Mouse (Mus musculus): ENCODE data around the gene Rexo5. TPM values are rescaled to one million over a fixed set of nuclear protein-coding genes. Genes with fewer than 3 reads are reported as not detected.

Rexo5 gene
- total RNA-seq (2021) (1 to 10 TPM; 5.9 to 6.5 TPM), polyA plus RNA-seq (2012; rRNA removed) (0.49 and 1.5 TPM in 2 replicates)
- long read RNA-seq, partial matches to known transcripts = 0 of 4 reads
- long read RNA-seq, other reads (novel, unspliced or antisense) = 4 of 4 reads

DNA sequence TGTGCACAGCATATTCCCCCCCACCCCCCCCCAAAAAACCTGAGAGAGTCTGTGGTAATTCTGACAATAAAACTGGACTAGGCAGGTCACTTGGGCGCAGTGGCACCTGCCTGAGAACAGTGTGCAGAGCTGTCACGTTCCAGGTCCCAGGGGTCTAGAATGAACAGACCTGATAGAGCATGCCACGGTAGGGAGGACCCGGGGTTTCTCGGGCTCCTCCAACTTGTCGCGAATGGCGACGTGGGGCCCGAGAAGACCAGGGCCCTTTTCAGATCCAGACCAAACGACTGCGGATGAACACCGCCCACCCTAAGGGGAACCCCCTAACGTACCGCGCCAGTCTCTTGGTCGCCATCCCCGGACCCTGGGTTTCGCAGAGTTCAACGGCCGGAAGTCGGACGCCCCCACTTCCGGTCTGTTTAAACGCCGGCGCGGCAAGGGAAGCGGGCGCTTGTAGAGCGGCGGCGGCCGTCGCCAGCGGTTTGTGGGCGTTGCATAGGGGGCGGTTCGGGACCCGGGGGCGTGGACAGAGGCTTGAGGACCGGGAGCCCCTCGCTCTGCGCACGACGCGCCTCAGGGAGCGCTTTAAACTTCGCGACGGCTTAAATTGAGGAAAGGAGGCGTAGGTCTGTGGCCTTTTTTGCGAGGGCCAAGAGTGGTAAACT, at the start of gene Rexo5, which contains the start of gene Eri2:
Rexo5 (plus strand) TSS at position 421 of the 665 bp plus-strand sequence.
Eri2 (minus strand) TSS at position 473 of the 665 bp plus-strand sequence.
- peak; percentile 93 for DNase-seq

DNA sequence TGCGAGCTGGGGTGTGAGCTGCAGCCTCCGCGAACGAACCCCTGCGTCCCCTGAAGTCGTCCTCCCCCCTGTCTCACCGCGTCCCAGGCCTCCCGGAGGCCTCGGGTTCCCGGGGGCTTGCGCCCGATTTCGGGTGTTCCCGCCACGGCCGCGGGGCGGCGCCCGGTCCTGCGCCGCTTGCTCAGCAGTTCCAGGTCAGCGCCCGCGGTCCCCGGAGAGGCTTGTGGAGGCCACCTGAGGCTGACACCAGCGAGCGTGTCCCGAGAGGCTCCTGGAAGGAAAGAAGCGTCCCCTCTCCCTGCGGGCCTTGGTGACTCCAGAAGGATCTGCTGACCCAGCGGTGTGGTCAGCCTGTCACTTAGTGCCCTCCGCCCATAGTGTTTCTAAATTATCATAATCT, 49.5 kb upstream of the Rexo5 start:
- DNase-seq = peak; percentile 9

DNA sequence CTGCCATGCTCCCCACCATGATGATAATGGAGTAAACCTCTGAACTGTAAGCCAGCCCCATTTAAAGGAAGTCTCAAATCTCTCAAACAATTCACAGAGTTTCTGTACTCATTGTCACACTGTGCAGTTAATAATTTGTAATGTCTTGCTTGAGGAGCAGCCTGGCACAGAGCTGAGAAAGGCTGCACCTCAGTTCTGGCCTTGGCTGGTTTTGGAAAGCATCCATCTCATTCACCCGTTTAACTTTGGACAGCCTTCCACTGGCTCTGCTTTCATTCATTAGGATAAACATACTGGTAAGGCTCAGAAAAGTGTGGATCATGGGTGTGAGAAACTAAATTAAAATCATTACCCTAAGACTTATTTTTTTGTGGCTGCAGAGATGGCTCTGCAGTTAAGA, 47.9 kb upstream of the Rexo5 start:
- DNase-seq = peak; percentile 34

DNA sequence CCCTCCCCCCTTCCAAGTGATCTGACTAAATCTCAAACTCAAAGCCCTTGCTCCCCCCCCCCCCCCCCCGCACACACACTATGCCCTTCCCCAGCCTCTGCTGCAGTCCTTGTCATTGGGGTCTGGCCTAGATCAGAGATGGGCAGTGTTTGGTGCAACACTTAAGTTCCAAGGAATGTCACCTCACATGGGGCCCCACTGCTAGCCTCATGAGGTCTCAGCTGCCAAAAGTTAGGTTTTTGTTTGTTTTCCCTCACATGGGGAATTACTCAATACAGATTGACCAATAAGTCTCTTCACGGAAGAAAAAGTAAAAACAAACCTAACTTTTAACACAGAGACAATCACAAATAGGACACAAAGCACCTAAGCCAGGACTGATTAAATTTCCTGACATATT, 45.0 kb upstream of the Rexo5 start:
- no peak for DNase-seq

DNA sequence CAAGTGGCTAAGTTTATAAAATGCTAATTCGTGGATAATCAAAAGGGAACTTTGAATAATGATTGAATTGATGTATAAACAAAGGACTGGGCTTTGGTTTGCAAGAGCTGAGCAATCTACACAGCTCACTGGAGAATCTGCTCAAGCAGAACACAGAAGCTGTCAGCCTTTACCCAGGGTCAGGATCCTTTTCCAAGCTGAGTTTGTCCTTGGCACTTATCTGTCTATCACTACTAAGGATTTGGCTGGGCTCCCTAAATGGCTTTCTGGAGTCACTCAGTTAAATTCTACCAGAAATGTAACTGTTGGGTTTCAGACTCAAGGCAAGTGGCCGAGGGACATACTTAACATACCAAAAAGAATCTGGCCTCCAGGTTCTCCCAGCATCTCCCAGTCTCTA, 43.9 kb upstream of the Rexo5 start:
- peak; percentile 70 for DNase-seq

DNA sequence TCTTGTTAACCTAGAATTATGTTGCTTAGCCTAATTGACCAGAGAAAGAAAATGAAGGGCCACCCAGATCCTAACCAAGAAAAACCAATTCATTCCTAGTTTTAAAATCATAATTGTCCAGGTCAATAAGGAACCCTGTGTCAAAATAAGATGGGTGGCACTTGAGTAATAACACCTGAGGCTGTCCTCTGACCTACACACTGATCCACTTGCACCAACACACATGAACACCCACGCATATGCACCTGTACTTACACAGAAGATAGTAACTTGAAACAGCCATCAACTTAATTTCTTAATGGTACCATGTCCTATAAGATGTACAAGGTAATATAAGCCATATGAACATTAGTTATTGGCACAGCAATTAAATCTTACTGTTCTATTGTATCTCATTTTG, 40.1 kb upstream of the Rexo5 start:
- no peak for DNase-seq

DNA sequence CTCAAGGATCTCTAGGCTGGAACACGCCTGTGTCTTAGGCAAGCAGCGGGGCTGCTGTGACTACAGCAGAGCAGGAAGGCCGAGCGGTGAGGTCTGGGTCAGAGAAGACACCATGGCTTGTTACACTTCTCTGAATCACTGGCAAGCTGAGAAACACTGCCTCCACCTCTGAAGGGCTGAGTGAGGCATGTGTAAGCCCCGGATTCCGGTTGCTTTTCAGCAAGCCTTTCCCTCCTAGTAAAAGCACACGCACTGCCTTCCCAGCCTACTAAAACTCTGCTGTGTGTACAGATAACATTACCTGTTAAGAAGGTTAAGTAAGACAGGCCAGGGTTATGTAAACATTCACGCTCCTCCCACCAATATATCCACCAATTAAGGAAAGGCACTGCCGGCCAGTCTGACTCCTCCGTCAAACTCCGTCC, 33.3 kb upstream of the Rexo5 start, which contains the start of gene Acsm3:
Acsm3 (plus strand) TSS at position 397 of the 425 bp plus-strand sequence.
- DNase-seq = peak; percentile 65

DNA sequence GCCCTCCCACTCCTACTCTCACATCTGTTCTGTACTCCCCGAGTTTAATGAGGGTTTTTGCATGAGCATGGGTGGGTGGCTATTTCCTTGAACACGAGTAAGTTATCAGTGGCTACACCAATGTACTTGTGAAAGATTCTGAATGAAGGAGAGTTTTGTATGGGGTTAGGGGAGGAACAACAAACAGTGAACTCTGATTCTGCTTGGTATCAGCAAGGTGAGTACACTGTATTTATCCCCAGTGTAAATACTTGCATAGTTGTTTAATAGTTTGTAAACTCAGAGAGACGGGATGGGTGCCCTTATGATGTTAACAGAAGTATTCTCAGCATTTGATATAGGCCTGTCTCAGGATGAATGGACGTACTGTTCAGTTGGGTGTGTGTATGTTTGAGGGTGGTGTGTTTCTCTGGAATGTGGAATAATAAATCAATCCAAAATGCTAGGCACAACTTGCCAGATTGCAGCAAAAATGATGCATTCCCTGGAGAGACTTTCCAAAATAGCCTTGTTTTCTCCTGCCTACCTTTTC, 31.6 kb upstream of the Rexo5 start:
- DNase-seq = no peak

DNA sequence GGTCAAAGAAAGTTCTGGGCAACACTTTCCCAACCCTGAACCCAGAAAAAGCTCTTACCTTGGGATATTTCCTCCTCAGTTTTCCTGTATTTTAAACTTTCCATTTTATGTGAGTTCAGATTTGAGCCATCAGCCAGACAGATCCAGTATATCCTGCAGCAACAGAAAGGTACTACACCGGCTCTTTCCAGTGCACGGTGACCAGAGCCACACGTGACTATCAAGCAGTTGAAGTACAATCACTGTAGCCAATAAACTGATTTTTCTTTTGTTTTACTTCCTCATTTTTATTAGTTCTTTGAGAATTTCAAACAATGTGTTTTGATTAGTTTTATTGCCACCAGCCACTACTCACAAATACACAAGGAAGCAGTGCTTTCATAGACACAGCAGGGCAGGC, 29.4 kb upstream of the Rexo5 start:
- no peak for DNase-seq

DNA sequence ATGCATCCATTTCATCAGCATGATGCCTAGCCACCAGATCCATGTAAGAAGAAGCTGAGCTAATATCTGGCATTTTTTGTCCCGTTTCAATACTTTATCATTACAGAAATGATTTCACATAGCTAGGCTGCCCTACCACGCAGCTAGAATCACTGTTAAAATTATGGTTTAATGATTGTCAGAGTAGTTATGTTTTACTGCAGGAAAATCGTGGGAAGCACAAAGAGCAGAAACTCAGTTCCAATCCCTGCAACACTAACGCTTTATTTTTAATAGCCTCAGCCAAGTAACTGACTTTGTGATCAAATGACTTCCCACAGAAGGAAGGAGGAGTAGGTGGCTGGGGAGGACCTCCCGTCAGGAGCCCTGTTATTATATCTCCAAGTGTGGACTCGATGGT, 26.8 kb upstream of the Rexo5 start:
- DNase-seq = no peak

DNA sequence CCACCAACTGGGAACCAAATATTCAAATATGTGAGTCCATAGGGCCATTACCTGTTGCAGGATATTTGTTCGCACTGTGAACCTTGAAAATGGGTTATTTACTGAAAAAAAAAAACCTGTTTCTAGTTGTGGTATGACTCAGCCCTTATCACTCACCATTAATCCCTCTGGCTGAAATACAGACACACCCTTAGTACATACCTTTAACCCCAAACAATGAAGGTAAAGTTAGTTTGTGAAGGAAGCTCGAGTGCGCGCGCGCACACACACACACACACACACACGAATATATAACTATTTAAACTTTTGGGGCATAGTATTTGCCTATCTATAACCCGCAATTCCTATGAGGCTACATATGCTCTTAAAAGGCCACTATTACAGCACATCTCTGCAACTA, 23.9 kb upstream of the Rexo5 start:
- no peak for DNase-seq

DNA sequence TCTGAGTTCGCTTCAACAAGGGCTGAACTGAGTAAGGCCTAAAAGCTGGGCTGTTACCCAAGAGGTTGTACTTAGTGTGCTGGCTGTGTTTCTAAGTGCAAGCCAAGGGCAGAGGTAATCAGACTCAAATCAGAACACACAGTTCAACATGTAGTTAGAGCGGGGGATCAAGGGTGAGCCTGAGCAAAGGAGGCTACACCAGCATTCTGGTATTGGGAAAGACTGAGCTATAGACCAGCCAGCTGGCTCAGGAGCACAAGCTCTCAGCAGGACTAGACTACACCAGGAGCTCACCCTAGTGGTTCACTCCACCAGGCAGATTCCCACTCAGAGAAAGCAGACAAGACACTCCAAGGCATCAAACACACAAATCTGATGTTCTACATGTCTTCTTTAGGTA, 10.4 kb upstream of the Rexo5 start:
- peak; percentile 43 for DNase-seq

DNA sequence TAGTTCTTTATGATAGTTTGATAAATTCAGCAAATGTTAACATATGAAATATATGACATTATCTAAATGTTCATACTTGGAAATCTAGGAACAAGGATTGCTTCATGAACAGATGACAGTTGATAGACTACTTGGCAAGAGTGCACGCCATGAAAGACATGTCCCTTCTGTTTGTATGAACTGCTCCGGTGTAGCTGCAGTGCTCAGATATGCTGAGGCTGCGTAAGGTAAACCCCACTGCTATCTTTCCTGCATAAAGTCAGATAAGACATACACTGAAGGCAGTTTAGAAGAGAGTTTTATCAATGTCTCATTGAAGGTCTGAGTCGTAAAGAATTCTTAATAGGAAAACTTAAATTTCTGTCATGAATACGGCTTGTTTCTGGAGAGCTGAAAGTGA, 8.9 kb upstream of the Rexo5 start:
- DNase-seq = no peak

DNA sequence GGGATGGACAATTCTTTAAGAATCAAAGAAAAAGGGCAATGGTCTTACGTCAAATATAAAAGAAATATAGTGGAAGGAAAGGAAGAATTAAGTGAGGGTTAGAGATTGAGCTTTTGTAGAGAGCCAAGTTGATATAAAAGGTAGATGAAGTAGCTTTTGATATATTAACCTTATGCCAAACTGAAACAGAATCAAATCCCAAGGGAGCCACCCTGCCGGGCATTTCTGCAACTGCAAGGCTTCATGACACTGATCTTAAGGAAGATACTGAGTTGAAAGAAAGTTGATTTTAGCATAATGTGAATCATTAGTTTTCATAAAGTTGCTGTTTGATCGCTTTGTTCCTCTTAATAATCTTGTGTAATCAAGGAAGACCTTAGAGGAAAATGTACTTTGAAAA, 4.8 kb upstream of the Rexo5 start:
- no peak for DNase-seq

DNA sequence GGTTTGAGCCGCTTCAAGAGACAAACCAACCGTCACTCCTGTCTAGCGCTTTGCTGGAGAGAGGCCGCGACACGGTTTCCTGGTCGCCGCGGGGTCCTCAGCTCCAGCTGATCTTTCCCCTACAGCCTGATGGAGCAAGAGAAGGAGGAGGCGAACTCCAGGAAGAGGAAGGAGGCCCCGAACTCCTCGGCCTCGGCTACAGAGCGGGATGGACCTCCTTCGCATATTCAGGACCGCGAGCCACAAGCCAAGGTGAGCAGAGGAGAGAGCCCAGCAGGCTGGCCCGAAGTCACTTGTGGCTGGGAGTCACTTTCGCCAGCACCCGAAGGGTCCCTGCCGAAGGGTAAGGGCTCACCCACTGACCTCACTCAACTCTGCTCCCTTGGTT, 439 bp downstream of the Rexo5 start:
- no peak for DNase-seq

DNA sequence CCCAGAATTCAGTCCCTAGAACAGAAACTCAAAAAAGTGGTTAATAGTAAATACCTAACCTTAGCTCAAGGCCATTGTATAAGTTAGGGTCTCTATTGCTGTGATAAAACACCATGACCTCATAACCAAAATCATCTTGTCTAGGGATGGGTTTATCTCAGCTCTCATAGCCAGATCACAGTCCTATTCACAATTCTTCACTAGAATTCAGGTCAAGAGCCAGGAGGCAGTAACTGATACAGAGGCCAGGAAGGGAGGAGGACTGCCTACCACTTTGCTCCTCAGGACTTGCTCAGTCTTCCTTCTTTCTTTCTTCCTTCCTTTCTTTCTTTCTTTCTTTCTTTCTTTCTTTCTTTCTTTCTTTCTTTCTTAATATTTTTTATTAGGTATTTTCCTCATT, 1.5 kb downstream of the Rexo5 start:
- DNase-seq = no peak

DNA sequence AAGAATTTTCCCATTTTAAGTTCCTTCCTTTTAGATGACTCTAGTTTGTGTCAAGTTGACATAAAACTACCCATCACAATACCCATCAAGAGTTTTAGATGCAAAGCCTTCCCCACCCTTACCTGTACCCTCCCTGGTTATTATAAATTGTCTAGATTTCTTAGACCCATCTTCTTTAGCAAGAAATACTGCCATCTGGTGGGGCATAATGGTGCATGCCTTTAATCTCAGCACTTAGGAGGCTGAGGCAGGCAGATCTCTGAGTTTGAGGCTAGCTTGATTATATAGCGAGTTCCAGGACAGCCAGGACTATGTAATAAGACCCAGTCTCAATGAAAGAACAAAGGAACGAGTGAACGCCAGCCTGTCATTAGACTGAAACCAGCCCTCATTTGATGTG, 6.7 kb downstream of the Rexo5 start:
- DNase-seq = no peak

DNA sequence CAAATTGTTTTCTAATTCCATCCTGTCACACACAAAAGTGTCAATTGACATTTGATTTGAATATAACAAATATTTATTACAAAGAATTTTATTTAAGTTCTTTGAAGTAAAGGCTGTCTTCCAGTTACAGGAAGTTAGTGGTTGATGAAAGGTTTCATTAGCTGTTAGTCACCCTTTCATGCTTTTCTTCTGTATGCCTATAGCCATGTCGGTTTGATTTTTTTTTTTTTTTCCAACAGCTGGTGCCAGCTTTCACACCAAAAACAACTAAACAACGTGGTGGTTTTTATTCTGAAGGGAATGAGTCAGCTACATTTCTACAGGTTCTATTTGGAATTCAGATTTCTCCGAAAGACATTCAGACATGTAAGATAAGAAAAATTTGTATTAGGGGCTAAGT, 7.2 kb downstream of the Rexo5 start:
- no peak for DNase-seq

DNA sequence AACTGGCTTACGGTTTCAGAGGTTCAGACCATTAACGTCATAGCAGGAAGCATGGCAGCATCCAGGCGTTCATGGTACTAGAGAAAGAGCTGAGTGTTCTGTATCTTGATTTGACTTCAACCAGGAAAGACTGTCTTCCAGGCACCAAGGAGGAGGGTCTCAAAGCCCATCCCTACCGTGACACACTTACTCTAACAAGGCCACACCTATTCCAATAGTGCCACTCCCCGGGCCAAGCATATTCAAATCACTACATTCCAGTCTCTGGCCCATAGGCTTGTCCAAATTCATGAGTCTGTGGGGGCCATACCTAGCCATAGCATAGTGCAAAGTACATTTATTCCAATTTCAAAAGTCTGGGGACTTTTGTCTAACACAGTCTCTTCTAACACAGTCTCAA, 13.6 kb downstream of the Rexo5 start:
- no peak for DNase-seq

DNA sequence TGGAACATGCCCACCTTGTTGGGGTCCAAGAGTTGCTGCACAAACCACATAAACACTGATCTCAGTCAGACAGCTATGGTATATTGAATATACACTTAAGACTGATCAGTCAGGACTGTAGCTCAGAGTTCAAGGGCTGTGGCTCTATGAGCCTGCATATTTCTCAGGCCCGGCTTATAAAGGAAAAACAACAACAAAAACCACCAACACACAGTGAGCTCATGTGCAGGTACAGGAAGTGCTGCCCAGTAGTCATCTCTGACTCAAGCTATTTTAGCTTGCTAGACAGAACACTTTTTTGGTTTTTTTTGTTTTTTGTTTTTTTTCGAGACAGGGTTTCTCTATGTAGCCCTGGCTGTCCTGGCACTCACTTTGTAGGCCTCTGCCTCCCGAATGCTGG, 14.9 kb downstream of the Rexo5 start:
- DNase-seq = no peak

DNA sequence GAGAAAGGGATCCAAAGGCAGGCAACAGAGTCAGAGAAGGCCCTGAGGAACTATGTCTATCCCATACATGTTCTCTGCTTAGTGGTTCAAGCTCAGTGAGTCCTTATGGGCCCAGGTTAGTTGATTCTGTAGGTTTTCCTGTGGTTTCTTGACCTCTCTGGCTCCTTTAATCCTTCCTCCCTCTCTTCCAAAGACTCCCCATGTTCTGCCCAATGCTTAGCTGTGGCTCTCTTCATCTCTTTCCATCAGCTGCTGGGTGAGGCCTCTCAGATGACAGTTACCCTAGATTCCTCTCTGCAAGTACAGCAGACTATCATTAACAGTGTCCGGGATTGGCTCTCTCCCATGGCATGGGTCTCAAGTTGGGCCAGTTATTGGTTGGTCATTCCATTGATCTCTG, 41.6 kb downstream of the Rexo5 start:
- no peak for DNase-seq

DNA sequence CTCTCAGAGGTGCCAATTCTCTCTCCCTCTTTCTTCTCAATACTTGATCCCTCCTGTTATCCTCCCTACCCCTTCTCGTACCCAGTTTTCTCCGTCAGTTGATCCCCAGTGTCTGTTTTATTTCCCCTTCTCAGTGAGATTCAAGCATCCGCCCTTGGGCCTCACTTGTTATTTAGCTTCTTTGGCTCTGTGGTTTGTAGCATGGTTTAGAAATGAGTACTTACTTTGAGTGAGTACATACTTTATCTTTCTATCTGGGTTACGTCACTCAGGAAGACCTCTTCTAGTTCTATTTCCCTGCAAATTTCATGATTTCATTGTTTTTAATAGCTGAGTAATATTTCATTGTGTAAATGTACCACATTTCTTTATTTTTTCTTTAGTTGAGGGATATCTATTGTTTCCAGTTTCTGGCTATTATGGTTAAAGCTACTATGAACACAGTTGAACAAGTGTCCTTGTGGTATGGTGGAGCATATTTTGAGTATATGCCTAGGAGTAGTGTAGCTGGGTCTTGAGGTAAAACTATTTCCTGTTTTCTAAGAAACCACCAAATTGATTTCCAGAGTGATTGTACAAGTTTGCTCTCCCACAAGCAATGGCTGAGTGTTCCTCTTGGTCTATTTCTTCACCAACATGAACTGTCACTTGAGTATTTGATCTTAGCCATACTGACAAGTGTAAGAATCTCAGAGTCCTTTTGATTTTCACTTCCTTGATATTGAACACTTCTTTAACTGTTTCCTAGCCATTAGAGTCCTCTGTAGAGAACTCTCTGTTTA, 42.4 kb downstream of the Rexo5 start:
- DNase-seq = no peak

DNA sequence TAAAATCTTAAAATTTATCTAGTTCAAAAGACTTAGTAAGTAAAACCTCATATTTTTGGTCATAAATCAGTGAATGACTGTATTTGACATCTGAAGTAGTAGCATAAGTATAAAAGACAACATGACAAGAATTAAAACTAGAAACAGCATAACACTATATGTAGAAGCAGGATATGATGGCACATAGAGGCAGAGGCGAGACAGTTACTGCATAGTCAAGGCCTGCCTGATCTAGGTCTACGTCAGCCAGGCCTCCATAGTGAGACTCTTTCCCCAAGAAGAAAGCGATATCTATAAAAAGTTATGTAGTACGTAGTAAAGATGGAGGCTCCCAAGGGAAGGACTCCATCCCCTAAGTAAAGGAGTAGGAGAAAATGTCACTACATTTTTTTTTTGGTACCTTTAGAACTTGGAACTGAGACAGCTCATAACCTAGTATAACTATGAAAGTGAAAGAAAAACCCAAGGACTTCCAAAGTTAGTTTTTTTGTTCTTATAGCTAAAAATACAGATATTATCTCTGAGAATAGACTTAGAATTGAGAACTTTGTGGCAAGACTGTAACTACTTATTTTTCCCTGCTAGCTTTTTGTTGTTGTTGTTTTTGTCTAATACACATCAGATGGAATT, 48.1 kb downstream of the Rexo5 start:
- no peak for DNase-seq
